Mouse (Mus musculus) bone marrow macrophage, adult 2 months (primary cell): ENCODE data around the gene Ehbp1l1. TPM values are rescaled to one million over a fixed set of nuclear protein-coding genes. Genes with fewer than 3 reads are reported as not detected.

Experiments used
- H3K27ac ChIP-seq: 2 replicates; pipeline ENCODE4 v1.5.1; 2012; ENCODE audit warnings: low read depth, low read length; ENCODE audit not compliant: insufficient read depth
- H3K4me1 ChIP-seq: 2 replicates; pipeline ENCODE4 v1.6.1; 2012; ENCODE audit warnings: low read length; ENCODE audit not compliant: control insufficient read depth, insufficient read depth
- H3K4me3 ChIP-seq: 2 replicates; pipeline ENCODE4 v1.5.1; 2012; ENCODE audit warnings: mild to moderate bottlenecking, low read length, moderate library complexity; ENCODE audit not compliant: insufficient read depth
- CTCF ChIP-seq: IDR thresholded peaks from 2 replicates; pipeline ENCODE4 v1.5.1; 2012; ENCODE audit warnings: low read depth, mild to moderate bottlenecking, low read length, moderate library complexity
- POLR2A ChIP-seq: IDR thresholded peaks from 2 replicates; pipeline ENCODE4 v1.6.1; 2012; ENCODE audit warnings: mild to moderate bottlenecking, low read depth, low read length, borderline replicate concordance
- polyA plus RNA-seq: library from polyadenylated mRNA; stranded (reverse); fragments of >200 nt; gene quantifications from 2 replicates; pipeline ENCODE4 v1.2.4, GENCODE M21; 2012; ENCODE audit not compliant: missing spikeins, insufficient read depth, insufficient read length

Ehbp1l1 gene
- polyA plus RNA-seq, 1 experiment: 123 TPM

DNA sequence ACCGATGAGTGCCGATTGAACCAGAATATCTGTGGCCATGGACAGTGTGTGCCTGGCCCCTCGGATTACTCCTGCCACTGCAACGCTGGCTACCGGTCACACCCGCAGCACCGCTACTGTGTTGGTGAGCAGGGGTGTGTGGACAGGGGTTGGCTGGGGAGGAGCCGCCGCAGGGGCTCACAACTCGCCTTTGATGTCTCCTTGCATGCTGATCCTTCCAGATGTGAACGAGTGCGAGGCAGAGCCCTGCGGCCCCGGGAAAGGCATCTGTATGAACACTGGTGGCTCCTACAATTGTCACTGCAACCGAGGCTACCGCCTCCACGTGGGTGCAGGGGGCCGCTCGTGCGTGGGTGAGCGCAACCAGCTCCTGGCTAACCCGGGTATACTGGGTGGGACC lies 24.8 kb upstream of the Ehbp1l1 start:
- TF ChIP-seq CTCF (no peak), POLR2A (no peak)

DNA sequence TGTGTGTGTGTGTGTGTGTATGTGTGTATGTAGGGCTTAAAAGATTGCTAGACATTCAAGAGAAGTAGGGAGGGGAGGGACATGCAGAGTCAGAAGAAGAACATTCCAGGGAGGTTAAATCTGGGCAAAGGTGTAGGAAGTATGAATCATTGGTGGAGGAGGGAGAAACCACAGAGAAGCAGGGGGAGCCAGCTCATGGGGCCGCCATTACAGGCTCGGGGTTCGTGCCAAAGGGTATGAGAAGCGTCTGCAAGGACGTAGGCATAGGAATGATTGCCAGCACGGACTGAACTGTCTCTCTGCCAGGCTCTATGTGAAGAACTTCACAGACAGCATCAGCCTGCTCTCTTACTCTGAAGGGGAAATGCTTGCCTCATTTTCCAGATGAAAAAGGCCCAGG lies 23.4 kb upstream of the Ehbp1l1 start:
- no peak overlapping the region for H3K4me3 ChIP-seq
- TF ChIP-seq POLR2A (no peak), CTCF (no peak)
- H3K27ac ChIP-seq: no peak overlapping the region
- H3K4me1 ChIP-seq: peaks cover 5% of the 10 kb centered on the region; the same call in 1 of the 2 replicates

More for the DNA sequence above, 24.8 kb upstream of the Ehbp1l1 start:
- Histone ChIP-seq H3K4me1 (peaks cover 5% of the 10 kb centered on the region; the same call in 1 of the 2 replicates), H3K27ac (no peak overlapping the region), H3K4me3 (no peak overlapping the region)

DNA sequence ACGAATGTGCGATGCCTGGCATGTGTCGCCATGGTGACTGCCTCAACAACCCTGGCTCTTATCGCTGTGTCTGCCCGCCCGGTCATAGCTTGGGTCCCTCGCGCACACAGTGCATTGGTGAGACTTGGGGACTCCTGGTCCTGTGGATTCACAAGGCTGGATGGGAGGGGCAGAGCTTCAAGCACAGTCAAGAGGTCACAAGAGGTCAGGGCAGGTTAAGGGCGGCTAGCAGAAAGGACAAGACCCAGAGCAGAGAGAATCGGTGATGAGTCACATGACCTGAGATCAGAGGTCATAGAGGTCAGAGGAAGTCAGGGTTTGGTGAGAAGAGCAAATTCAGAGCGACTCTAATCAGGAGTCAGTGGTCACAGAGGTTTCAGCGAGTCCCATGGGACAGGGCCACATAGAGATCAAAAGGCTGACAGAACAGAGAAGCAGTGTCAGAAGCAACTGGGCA lies 20.8 kb upstream of the Ehbp1l1 start:
- no peak overlapping the region for H3K27ac ChIP-seq
- TF ChIP-seq POLR2A (no peak), CTCF (no peak)

DNA sequence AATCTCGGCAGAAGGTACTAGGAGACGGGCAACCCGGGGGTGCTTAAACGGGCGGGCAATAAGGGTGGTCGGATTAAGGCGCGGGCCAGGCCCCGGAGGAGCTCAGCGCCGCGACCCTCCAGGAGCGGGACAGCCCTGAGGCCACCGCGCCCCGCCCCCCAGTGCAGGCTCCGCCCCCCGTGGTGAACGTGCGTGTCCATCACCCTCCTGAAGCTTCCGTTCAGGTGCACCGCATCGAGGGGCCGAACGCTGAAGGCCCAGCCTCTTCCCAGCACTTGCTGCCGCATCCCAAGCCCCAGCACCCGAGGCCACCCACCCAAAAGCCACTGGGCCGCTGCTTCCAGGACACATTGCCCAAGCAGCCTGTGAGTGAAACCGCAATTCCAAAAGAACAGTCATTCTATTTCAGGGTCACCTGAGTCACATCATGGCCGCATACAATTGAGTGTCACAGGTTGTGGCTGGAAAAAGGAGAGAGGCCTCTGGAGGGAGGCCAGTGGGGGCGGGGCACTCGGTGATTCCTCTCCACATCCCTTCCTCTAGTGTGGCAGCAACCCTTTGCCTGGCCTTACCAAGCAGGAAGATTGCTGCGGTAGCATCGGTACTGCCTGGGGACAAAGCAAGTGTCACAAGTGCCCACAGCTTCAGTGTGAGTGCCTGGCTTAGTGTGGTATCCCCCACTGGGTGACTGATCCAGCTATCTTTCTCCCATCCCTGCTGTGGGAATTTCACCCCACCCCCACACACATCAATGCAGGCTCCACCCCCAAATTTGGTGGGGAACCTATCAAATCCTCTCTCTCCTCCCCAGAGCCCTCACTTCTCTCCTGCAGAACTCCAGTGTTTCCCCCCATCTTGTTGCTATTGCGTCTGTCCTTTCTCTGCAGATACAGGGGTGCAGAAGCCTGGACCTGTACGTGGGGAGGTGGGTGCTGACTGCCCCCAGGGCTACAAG lies 19.9 kb upstream of the Ehbp1l1 start:
- Histone ChIP-seq H3K27ac (no peak overlapping the region), H3K4me3 (no peak overlapping the region), H3K4me1 (peaks cover 14% of the 10 kb centered on the region)
- no peak for TF ChIP-seq POLR2A
- no peak for TF ChIP-seq CTCF

More for the DNA sequence above, 20.8 kb upstream of the Ehbp1l1 start:
- peaks cover 14% of the 10 kb centered on the region for H3K4me1 ChIP-seq
- H3K4me3 ChIP-seq: no peak overlapping the region

DNA sequence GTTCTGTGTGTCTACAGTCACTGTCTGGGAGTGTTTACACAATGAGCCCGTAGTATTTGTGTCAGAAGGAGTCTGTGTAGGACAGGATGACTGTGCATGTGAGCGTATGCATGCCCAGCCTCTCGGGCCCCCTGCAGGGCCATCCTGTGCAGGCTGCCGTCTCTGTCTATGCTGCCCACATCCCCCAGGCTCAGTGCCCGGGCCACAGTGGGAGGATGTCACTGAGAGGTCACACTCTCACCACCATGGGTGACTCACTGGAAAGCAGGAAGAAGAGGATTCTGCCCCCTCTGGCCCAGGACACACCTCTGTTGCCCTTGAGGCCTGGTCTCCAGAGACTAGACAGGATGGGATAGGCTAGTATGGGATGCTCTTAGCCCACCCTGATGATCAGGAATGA lies 17.5 kb upstream of the Ehbp1l1 start:
- Histone ChIP-seq H3K4me1 (peaks cover 10% of the 10 kb centered on the region), H3K27ac (no peak overlapping the region), H3K4me3 (no peak overlapping the region)
- TF ChIP-seq POLR2A (no peak), CTCF (no peak)

DNA sequence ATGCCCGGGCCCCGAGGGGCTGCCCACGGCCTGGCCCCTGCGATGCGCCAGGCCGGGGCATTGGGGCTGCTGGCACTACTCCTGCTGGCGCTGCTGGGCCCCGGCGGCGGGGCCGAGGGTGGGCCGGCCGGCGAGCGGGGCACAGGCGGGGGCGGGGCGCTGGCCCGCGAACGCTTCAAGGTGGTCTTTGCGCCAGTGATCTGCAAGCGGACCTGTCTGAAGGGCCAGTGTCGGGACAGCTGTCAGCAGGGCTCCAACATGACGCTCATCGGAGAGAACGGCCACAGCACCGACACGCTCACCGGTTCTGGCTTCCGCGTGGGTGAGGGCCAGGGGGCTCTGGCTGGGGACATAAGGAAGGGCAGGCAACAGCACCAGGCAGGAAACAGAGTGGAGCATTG lies 16.1 kb upstream of the Ehbp1l1 start:
- TF ChIP-seq POLR2A: no peak
- no peak for TF ChIP-seq CTCF
- no peak overlapping the region for H3K27ac ChIP-seq

DNA sequence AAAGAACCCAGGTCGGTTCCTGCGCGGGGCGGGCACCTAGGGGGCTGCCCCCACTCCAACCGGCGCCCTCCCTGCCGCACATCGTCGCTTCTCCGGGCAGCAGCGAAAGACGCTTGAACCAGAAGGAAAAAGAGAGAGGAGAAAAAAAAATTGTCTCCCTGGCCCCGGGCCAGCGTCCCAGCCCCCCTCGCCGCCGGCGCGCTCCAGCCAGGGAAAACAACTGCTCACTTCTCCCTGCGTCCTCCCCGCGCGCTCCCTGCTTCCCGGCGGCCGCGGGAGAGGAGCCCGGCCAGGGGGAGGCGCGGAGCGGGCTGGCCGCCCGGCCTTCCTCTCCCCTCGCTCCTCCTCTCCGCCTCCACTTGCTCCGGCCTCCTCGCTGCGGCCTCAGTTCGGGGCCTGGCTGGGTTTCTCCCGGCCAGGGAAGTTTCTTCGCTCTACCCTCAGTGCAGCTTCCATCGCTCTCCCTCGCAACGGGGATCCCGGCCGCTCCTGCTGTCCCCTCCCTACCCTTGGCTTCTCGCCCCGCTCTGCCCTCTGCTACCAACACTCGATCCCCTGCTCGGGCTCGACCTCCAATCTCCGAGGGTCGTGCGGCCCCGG lies 15.6 kb upstream of the Ehbp1l1 start:
- Histone ChIP-seq H3K4me1 (peaks cover 10% of the 10 kb centered on the region), H3K27ac (no peak overlapping the region), H3K4me3 (peak overlapping the region; percentile 51)
- TF ChIP-seq CTCF (no peak), POLR2A (no peak)

More for the DNA sequence above, 16.1 kb upstream of the Ehbp1l1 start:
- Histone ChIP-seq H3K4me1 (peaks cover 10% of the 10 kb centered on the region), H3K4me3 (peak overlapping the region; percentile 51)

DNA sequence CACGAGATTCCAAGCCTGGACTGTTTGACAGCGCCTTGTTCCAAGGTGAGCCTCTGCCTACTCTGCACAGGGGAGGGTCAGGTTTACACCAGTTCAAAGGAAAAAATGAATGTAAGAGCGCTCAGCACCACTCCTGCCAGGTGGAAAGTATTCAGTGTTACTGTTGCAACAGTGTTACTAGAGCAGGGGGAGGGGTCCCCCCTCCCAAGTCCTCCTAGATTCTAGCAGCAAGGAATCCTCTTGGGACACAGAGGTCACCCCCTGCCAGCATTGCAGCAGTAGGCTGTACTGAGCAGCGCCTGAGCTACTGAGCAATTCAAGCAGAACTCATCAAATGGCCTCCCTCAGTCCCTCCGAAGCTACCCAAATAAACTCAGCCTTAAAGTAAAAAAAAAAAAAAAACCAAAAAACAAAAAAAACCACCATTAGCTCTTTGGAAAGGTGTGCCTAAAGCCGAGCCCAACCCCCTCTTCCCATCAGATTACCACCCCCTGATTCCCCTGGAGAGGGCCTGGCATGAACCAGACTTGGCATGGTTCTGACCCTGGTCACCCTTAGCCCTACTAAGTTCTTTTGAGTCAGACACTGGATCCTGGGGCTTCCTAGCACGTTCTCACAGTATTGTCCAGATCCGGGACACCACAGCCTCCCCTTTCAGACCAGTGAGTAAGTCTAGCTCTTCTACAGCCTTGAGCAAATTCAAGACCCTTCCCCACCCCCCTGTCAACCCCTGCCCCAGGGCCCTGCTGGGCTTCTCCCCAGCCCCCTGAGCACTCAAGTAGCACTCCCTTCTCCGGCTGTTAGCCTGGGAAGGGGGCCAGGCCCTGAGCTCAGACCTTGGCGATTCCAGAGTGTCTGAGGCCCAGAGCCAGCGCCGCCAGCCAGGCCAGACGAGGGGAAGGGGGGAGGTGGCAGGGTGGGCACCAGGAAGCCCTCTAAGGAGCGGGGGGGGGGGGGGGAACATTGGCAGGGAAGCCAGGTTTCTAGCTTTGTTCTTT lies 14.5 kb upstream of the Ehbp1l1 start, which contains the start of gene Ltbp3:
Gene Ltbp3 (plus strand): TSS at position 585 of the 998 bp plus-strand sequence.
- H3K4me3 ChIP-seq: peak within 1 kb of the TSS; percentile 51
- no peak for TF ChIP-seq CTCF
- no peak for TF ChIP-seq POLR2A
- no peak within 1 kb of the TSS for H3K27ac ChIP-seq
- H3K4me1 ChIP-seq: peaks cover 10% of the 10 kb centered on the region

DNA sequence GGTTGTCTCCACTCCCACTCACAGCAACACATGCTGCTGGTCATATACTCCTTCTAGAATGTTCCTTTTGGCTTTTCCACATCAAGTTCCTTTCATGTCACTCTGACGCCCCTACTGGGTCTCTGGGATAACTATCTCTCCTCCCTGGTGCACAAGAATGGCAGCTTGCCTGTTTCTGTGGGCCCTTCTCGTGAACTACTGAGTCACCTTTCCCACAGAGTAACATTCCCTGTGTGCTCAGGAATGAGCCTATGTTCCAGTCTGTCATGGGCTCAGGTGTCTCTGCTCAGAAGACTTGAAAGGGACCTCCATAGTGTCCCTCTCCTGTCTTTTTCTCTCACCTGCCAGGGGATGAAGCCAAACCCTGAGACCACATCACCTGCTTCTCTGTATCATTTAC lies 13.3 kb upstream of the Ehbp1l1 start:
- no peak for TF ChIP-seq CTCF
- TF ChIP-seq POLR2A: no peak
- peaks cover 10% of the 10 kb centered on the region for H3K4me1 ChIP-seq
- no peak overlapping the region for H3K27ac ChIP-seq
- H3K4me3 ChIP-seq: no peak overlapping the region
